In the genomic region with DNA sequence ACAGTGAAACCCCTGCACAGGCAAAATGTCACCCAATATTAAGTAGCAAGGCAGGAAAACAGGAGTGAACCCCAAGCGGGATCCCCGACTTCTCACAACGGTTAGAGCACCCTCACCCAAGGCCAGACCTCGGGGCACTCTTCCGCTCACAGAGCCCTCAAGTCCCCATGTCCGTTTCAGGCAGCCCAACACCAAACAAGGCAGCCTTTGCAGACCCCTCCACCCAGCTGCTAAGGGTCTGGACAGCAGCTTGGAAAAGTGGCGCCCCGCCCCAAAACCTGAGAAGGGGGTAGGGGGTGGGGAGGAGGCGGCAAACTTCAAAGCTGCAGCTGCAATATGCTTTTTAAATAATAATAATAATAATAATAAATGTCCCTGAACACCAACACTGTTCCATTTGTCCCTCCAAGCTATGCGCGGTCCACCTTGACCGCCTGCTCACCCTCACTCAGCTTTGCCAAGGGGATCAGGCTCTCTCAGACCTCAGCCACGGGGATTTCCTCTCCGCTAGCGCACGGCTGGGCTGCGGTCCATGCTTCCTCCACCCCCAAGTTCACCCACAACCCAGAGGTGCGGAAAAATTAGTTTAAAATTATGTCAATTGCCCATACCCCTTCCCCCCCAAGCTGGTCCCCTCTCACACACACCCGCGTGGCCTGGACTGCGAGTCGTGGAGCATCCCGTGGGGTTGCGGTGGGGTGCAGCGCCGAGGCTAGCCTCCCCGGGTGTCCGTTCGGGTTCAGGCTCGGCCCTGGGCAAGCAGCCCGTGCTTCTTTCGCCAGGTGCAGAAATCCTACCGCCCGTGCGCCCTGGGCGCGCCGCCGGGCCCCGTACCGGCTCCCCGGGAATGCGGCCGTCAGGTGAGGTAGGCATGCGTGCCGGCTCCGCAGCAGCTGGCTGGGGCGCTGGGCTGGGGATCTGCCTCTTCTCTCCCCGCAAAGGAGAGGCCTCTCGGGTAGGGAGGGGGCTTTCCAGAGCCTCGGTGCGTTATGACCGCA, we compare ENCODE assay signal across 8 mouse cellular contexts.
DNase-seq lines count a peak whose midpoint lies in the region; ATAC-seq and TF ChIP-seq lines count a peak whose summit lies in the region.

No protein-coding gene starts in this region.

- 25% methylated on average over 51 of the region's 53 CpGs for WGBS in heart, postnatal 0 days
- WGBS in liver, embryonic 13.5 days (ENCODE audit: insufficient replicate concordance): 23% methylated on average over 49 of the region's 53 CpGs
- 6% methylated on average over 45 of the region's 53 CpGs for WGBS in thymus, adult 2 months

- H3K36me3 ChIP-seq in heart, postnatal 0 days (replicated peaks; ENCODE audit: control insufficient read depth, insufficient read depth, low read length): no peaks in the 10 kb centered on the region
- H3K36me3 ChIP-seq in liver, embryonic 13.5 days: no peaks in the 10 kb centered on the region
- H3K36me3 ChIP-seq in thymus, adult 2 months (ENCODE audit: control insufficient read depth, insufficient read depth, low read length): no peaks in the 10 kb centered on the region

- no peaks in the 10 kb centered on the region for H3K9me3 ChIP-seq in heart, postnatal 0 days (replicated peaks; ENCODE audit: control insufficient read depth, low read length)
- H3K9me3 ChIP-seq in liver, embryonic 13.5 days (replicated peaks): no peaks in the 10 kb centered on the region

- TF ChIP-seq POLR2A in thymus, adult 2 months (IDR thresholded peaks at IDR 0.05; ENCODE audit: control insufficient read depth, extremely low read depth, insufficient read depth, low read length, poor library complexity): no peak

- no peak overlapping the region for H3K27ac ChIP-seq in brown adipose tissue, adult 24 weeks (replicated peaks; ENCODE audit: low read depth, low read length)
- H3K27ac ChIP-seq in heart, postnatal 0 days (ENCODE audit: low read depth): no peak overlapping the region
- H3K27ac ChIP-seq in liver, embryonic 13.5 days: no peak overlapping the region
- H3K27ac ChIP-seq in thymus, adult 2 months (ENCODE audit: control insufficient read depth, insufficient read depth, low read length): no peak overlapping the region

- peak overlapping the region; percentile 74 for H3K4me2 ChIP-seq in heart, postnatal 0 days (ENCODE audit: low read depth, low read length)
- peak overlapping the region; percentile 49 for H3K4me2 ChIP-seq in liver, embryonic 13.5 days

- H3K27me3 ChIP-seq in heart, postnatal 0 days (ENCODE audit: control insufficient read depth, insufficient read depth, low read length): peaks cover 19% of the 10 kb centered on the region; the same call in 1 of the 2 replicates
- peaks cover 45% of the 10 kb centered on the region for H3K27me3 ChIP-seq in liver, embryonic 13.5 days
- H3K27me3 ChIP-seq in thymus, adult 2 months (ENCODE audit: control insufficient read depth, insufficient read depth, low read length): no peaks in the 10 kb centered on the region

- H3K4me1 ChIP-seq in brown adipose tissue, adult 24 weeks (ENCODE audit: control insufficient read depth, insufficient read depth, insufficient read length, low read length): no peaks in the 10 kb centered on the region
- peaks cover 10% of the 10 kb centered on the region; the same call in 1 of the 2 replicates for H3K4me1 ChIP-seq in heart, postnatal 0 days (ENCODE audit: control insufficient read depth, insufficient read depth)
- H3K4me1 ChIP-seq in liver, embryonic 13.5 days (replicated peaks): no peaks in the 10 kb centered on the region
- no peaks in the 10 kb centered on the region for H3K4me1 ChIP-seq in thymus, adult 2 months (replicated peaks; ENCODE audit: control insufficient read depth, insufficient read depth, low read length)

- no peak overlapping the region for H3K9ac ChIP-seq in heart, postnatal 0 days (replicated peaks; ENCODE audit: low read depth, low read length)
- no peak overlapping the region for H3K9ac ChIP-seq in liver, embryonic 13.5 days

- no peak for TF ChIP-seq EP300 in heart, postnatal 0 days (IDR thresholded peaks at IDR 0.05; ENCODE audit: low read depth)

- no peak for TF ChIP-seq CTCF in heart, postnatal 0 days (IDR thresholded peaks at IDR 0.05; ENCODE audit: low read depth)
- no peak for TF ChIP-seq CTCF in thymus, adult 2 months (IDR thresholded peaks at IDR 0.05; ENCODE audit: borderline replicate concordance, control insufficient read depth, extremely low read depth, insufficient read depth, low read length, poor library complexity)

- intact Hi-C loops in gastrocnemius, postnatal 36 days (cut with DNase I): no loop called here

- peak overlapping the region; percentile 22 for H3K4me3 ChIP-seq in brown adipose tissue, adult 24 weeks (ENCODE audit: insufficient read depth, low read depth, low read length)
- peak overlapping the region; percentile 49 for H3K4me3 ChIP-seq in heart, postnatal 0 days (ENCODE audit: low read depth, low read length)
- peak overlapping the region; percentile 18; the same call in 1 of the 2 replicates for H3K4me3 ChIP-seq in liver, embryonic 13.5 days (replicated peaks)
- no peak overlapping the region for H3K4me3 ChIP-seq in thymus, adult 2 months (ENCODE audit: control insufficient read depth, insufficient read depth, low read length)

- ATAC-seq in heart, postnatal 0 days (ENCODE audit: insufficient read depth, low read depth): no peak
- no peak for ATAC-seq in liver, embryonic 13.5 days (ENCODE audit: low read depth)
- no peak for ATAC-seq in inflammation-experienced regulatory T-cells, adult 6 months

- peak; percentile 6 for DNase-seq in gastrocnemius, postnatal 10 days
- DNase-seq in gastrocnemius, postnatal 36 days: no peak
- no peak for DNase-seq in heart, postnatal 0 days (ENCODE audit: low spot score)
- DNase-seq in liver, embryonic 13.5 days: no peak
- no peak for DNase-seq in thymus, adult 2 months
- no peak for DNase-seq in lung, postnatal 10 days
